Comparison of ENCODE assay signal across 21 mouse cellular contexts in the genomic region with DNA sequence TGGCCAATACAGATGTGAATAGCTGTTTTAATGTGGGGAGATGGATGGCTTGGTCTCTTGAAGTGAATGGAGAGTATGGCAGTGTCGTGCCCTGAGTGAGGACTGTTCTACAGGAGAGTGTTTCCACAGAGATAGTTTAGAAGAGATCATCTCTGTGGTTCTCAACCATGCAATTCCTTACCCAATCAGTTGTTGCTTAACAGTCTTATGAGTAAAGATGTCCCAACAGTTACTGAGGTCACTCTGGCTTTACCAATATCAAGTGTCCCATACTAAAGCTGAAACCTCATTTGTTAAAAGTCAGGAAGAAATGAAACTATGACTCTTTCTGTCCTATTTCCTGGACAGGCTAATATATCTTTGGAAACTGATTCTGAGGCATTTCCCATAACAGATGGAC.
A peak's percentile ranks its signal among the peaks of the same experiment; 100 is the strongest.
DNase-seq lines count a peak whose midpoint lies in the region; ATAC-seq and TF ChIP-seq lines count a peak whose summit lies in the region.
"Had no signal": no experiment of that assay in that cellular context is flagged by ENCODE, and none has a peak within 500 bp of the region (broad histone marks: within the 10 kb centered on the region; RNA-seq: fewer than 3 reads in every experiment).

No protein-coding gene starts in this region.

- ATAC-seq in granulocyte monocyte progenitor cell, adult 5-6 weeks (replicated peaks; ENCODE audit: poor library complexity, severe bottlenecking) = peak; percentile 99
- ATAC-seq in megakaryocyte progenitor cell, adult 5-6 weeks (replicated peaks; ENCODE audit: poor library complexity) = peak; percentile 100
- ATAC-seq: forebrain, embryonic 15.5 days; hindbrain, embryonic 16.5 days; inflammation-experienced regulatory T-cells, adult 6 months had no signal

- WGBS in thymus, adult 2 months = 84% methylated on average over 1 of the region's 1 CpGs

- H3K4me3 ChIP-seq in bone marrow macrophage, adult 2 months (ENCODE audit: insufficient read depth, low read length) = no peak overlapping the region
- H3K4me3 ChIP-seq in thymus, adult 2 months (ENCODE audit: control insufficient read depth, insufficient read depth, low read length) = no peak overlapping the region
- H3K4me3 ChIP-seq: embryonic facial prominence, embryonic 10.5 days; forebrain, embryonic 10.5 days; forebrain, embryonic 15.5 days; heart, embryonic 15.5 days; hindbrain, embryonic 12.5 days had no signal

- H3K27ac ChIP-seq in bone marrow macrophage, adult 2 months (ENCODE audit: insufficient read depth, low read depth, low read length) = peak overlapping the region; percentile 19
- no peak overlapping the region for H3K27ac ChIP-seq in thymus, adult 2 months (ENCODE audit: control insufficient read depth, insufficient read depth, low read length)
- H3K27ac ChIP-seq: embryonic facial prominence, embryonic 10.5 days; forebrain, embryonic 10.5 days; forebrain, embryonic 15.5 days; heart, embryonic 15.5 days; hindbrain, embryonic 12.5 days had no signal

- peaks cover 6% of the 10 kb centered on the region for H3K4me1 ChIP-seq in bone marrow macrophage, adult 2 months (ENCODE audit: control insufficient read depth, insufficient read depth, low read length)
- no peaks in the 10 kb centered on the region for H3K4me1 ChIP-seq in thymus, adult 2 months (replicated peaks; ENCODE audit: control insufficient read depth, insufficient read depth, low read length)
- H3K4me1 ChIP-seq: embryonic facial prominence, embryonic 10.5 days; forebrain, embryonic 10.5 days; forebrain, embryonic 15.5 days; heart, embryonic 15.5 days; hindbrain, embryonic 12.5 days had no signal

- peak; percentile 66 for DNase-seq in 416B (ENCODE audit: low read depth)
- no peak for DNase-seq in thymus, adult 2 months
- DNase-seq in right cerebral cortex, postnatal 14 days = no peak
- DNase-seq: adrenal gland, adult 8-10 months; adrenal gland, postnatal 36 days; cerebellum, adult 18-20 months; cerebellum, adult 9-11 months; cerebellum, postnatal 36 days; gastrocnemius, postnatal 36 days; heart, adult 18-20 months; heart, postnatal 36 days had no signal

- H3K36me3 ChIP-seq in thymus, adult 2 months (ENCODE audit: control insufficient read depth, insufficient read depth, low read length) = no peaks in the 10 kb centered on the region
- H3K36me3 ChIP-seq: embryonic facial prominence, embryonic 10.5 days; forebrain, embryonic 10.5 days; forebrain, embryonic 15.5 days; heart, embryonic 15.5 days; hindbrain, embryonic 12.5 days had no signal

- no peaks in the 10 kb centered on the region for H3K27me3 ChIP-seq in thymus, adult 2 months (ENCODE audit: control insufficient read depth, insufficient read depth, low read length)
- H3K27me3 ChIP-seq: forebrain, embryonic 15.5 days; heart, embryonic 15.5 days; hindbrain, embryonic 12.5 days had no signal

- TF ChIP-seq POLR2A in bone marrow macrophage, adult 2 months (IDR thresholded peaks at IDR 0.05; ENCODE audit: borderline replicate concordance, low read depth, low read length) = no peak
- no peak for TF ChIP-seq POLR2A in thymus, adult 2 months (IDR thresholded peaks at IDR 0.05; ENCODE audit: control insufficient read depth, extremely low read depth, insufficient read depth, low read length, poor library complexity)

- TF ChIP-seq CTCF in bone marrow macrophage, adult 2 months (IDR thresholded peaks at IDR 0.05; ENCODE audit: low read depth, low read length) = no peak
- TF ChIP-seq CTCF in thymus, adult 2 months (IDR thresholded peaks at IDR 0.05; ENCODE audit: borderline replicate concordance, control insufficient read depth, extremely low read depth, insufficient read depth, low read length, poor library complexity) = no peak
